Mouse (Mus musculus) C2C12 (cell line): ENCODE results near the gene Cacna2d1. TPM values are rescaled to one million over a fixed set of nuclear protein-coding genes. Genes with fewer than 3 reads are reported as not detected.

Source experiments
- H3K27me3 ChIP-seq: one replicate; pipeline ENCODE4 v1.6.1; 2011; ENCODE audit not compliant: control insufficient read depth, insufficient read depth, insufficient read length
- H3K36me3 ChIP-seq: one replicate; pipeline ENCODE4 v1.6.1; 2011; ENCODE audit not compliant: control insufficient read depth, insufficient read depth
- H3K4me3 ChIP-seq: one replicate; pipeline ENCODE4 v1.5.1; 2011; ENCODE audit warnings: mild to moderate bottlenecking, control low read depth; ENCODE audit not compliant: poor library complexity, insufficient read depth, severe bottlenecking
- H3K79me2 ChIP-seq: one replicate; pipeline ENCODE4 v1.6.1; 2011; ENCODE audit not compliant: control insufficient read depth, insufficient read depth
- H3K79me3 ChIP-seq: one replicate; pipeline ENCODE4 v1.6.1; 2011; ENCODE audit warnings: low read depth, control low read depth
- H3ac ChIP-seq: one replicate; pipeline ENCODE3; 2011; ENCODE audit warnings: low read depth; ENCODE audit not compliant: control insufficient read depth, insufficient read length
- CEBPB ChIP-seq: IDR thresholded peaks from one replicate; pipeline ENCODE4 v1.6.1; 2011; ENCODE audit warnings: low read depth, mild to moderate bottlenecking, control low read depth, moderate library complexity
- CTCF ChIP-seq: IDR thresholded peaks from one replicate; pipeline ENCODE4 v1.5.1; 2011; ENCODE audit not compliant: control insufficient read depth, insufficient read depth, insufficient read length
- FOSL1 ChIP-seq: IDR thresholded peaks from one replicate; pipeline ENCODE4 v1.8.0; 2011; ENCODE audit warnings: mild to moderate bottlenecking, low read length; ENCODE audit not compliant: poor library complexity, insufficient read depth, severe bottlenecking
- MAX ChIP-seq: IDR thresholded peaks from one replicate; pipeline ENCODE4 v1.6.1; 2011; ENCODE audit warnings: mild to moderate bottlenecking, control low read depth
- MYOD1 ChIP-seq: IDR thresholded peaks from one replicate; pipeline ENCODE4 v1.6.1; 2011; ENCODE audit warnings: low read depth; ENCODE audit not compliant: control insufficient read depth, insufficient read length
- MYOG ChIP-seq: IDR thresholded peaks from one replicate; pipeline ENCODE4 v1.6.1; 2011; ENCODE audit not compliant: control insufficient read depth, insufficient read length; ENCODE audit errors: extremely low read depth
- USF1 ChIP-seq: IDR thresholded peaks from one replicate; pipeline ENCODE4 v1.6.1; 2011; ENCODE audit warnings: low read depth, mild to moderate bottlenecking, control low read depth, moderate library complexity
- polyA plus RNA-seq: library from polyadenylated mRNA; unstranded; fragments of >200 nt; fragmentation: generic; extraction: Trizol; gene quantifications from one replicate; pipeline ENCODE4 v1.2.1, GENCODE M21; 2012; ENCODE audit warnings: missing spikeins

The Cacna2d1 gene
- polyA plus RNA-seq, 1 experiment = 20.4 TPM

GRCm38 (mm10) chr5:16184064-16184463 lies 249.6 kb downstream of the Cacna2d1 start:
- no peaks in the 10 kb centered on the region for H3K79me2 ChIP-seq
- TF ChIP-seq MAX = no peak
- no peak for TF ChIP-seq USF1
- TF ChIP-seq CTCF = no peak
- TF ChIP-seq MYOG = no peak
- no peak for TF ChIP-seq CEBPB
- peak; percentile 64 for TF ChIP-seq FOSL1
- no peak for TF ChIP-seq MYOD1
- no peak overlapping the region for H3K4me3 ChIP-seq
- peaks cover 3% of the 10 kb centered on the region for H3K36me3 ChIP-seq
- no peaks in the 10 kb centered on the region for H3K79me3 ChIP-seq
- no peaks in the 10 kb centered on the region for H3K27me3 ChIP-seq
- no peak overlapping the region for H3ac ChIP-seq

- Histone ChIP-seq H3K79me2 (no peaks in the 10 kb centered on the region), H3K4me3 (no peak overlapping the region), H3ac (no peak overlapping the region), H3K27me3 (no peaks in the 10 kb centered on the region), H3K36me3 (peaks cover 3% of the 10 kb centered on the region), H3K79me3 (no peaks in the 10 kb centered on the region)
- TF ChIP-seq FOSL1 = no peak
- no peak for TF ChIP-seq USF1
- TF ChIP-seq MYOG = no peak
- TF ChIP-seq CTCF = no peak
- TF ChIP-seq MAX = no peak
- no peak for TF ChIP-seq MYOD1
- no peak for TF ChIP-seq CEBPB
Observed at GRCm38 (mm10) chr5:16187931-16188330, 253.4 kb downstream of the Cacna2d1 start.

- Histone ChIP-seq H3K79me2 (no peaks in the 10 kb centered on the region), H3ac (no peak overlapping the region), H3K36me3 (peaks cover 3% of the 10 kb centered on the region), H3K79me3 (no peaks in the 10 kb centered on the region), H3K27me3 (no peaks in the 10 kb centered on the region), H3K4me3 (no peak overlapping the region)
- TF ChIP-seq USF1 (no peak), CEBPB (no peak), MYOG (no peak), CTCF (no peak), MAX (no peak), FOSL1 (no peak), MYOD1 (no peak)
Observed at GRCm38 (mm10) chr5:16189878-16190277, 255.4 kb downstream of the Cacna2d1 start.

GRCm38 (mm10) chr5:16191165-16191564 lies 256.7 kb downstream of the Cacna2d1 start:
- Histone ChIP-seq H3K36me3 (peaks cover under 1% of the 10 kb centered on the region), H3K79me3 (no peaks in the 10 kb centered on the region), H3K27me3 (no peaks in the 10 kb centered on the region), H3K79me2 (no peaks in the 10 kb centered on the region), H3K4me3 (no peak overlapping the region), H3ac (no peak overlapping the region)
- no peak for TF ChIP-seq MYOG
- no peak for TF ChIP-seq MYOD1
- no peak for TF ChIP-seq CEBPB
- TF ChIP-seq FOSL1 = no peak
- TF ChIP-seq CTCF = no peak
- no peak for TF ChIP-seq USF1

GRCm38 (mm10) chr5:16199816-16200215 lies 265.3 kb downstream of the Cacna2d1 start:
- Histone ChIP-seq H3K79me3 (no peaks in the 10 kb centered on the region), H3K36me3 (no peaks in the 10 kb centered on the region)
- TF ChIP-seq FOSL1 (no peak), MAX (no peak), MYOD1 (no peak), CEBPB (no peak), USF1 (no peak), MYOG (no peak), CTCF (no peak)

GRCm38 (mm10) chr5:16221960-16222359 lies 287.5 kb downstream of the Cacna2d1 start:
- Histone ChIP-seq H3K27me3 (no peaks in the 10 kb centered on the region), H3K36me3 (no peaks in the 10 kb centered on the region), H3K79me3 (no peaks in the 10 kb centered on the region), H3K79me2 (no peaks in the 10 kb centered on the region), H3ac (no peak overlapping the region), H3K4me3 (no peak overlapping the region)
- TF ChIP-seq USF1 = no peak
- no peak for TF ChIP-seq MYOG

More at GRCm38 (mm10) chr5:16199816-16200215, 265.3 kb downstream of the Cacna2d1 start:
- no peak overlapping the region for H3K4me3 ChIP-seq
- no peak overlapping the region for H3ac ChIP-seq
- H3K27me3 ChIP-seq = no peaks in the 10 kb centered on the region
- H3K79me2 ChIP-seq = no peaks in the 10 kb centered on the region
